Mouse (Mus musculus): ENCODE measurements around the gene St6galnac6.

- TF ChIP-seq POLR2A (IDR thresholded peaks at IDR 0.05; ENCODE audit: extremely low read depth, insufficient read depth, low read length) (no peak), CTCF (IDR thresholded peaks at IDR 0.05; ENCODE audit: low read depth, low read length) (no peak)
Measured at GRCm38 (mm10) chr2:32568941-32569340, 30.6 kb upstream of the St6galnac6 start.

Measured in liver, adult 2 months (tissue).